Mouse (Mus musculus) erythroblast, embryonic 14.5 days (primary cell): ENCODE results near the gene Canx.

ENCODE experiments used
- GATA1 ChIP-seq: IDR thresholded peaks from 2 replicates; pipeline ENCODE4 v1.6.1; 2012; ENCODE audit warnings: low read length, inconsistent platforms, mixed read lengths
- TAL1 ChIP-seq: IDR thresholded peaks from 3 replicates; pipeline ENCODE4 v1.6.1; 2012; ENCODE audit warnings: low read length, inconsistent platforms, mixed read lengths

- TF ChIP-seq TAL1 (no peak), GATA1 (no peak)
Observed at GRCm38 (mm10) chr11:50265931-50266330, 59.5 kb downstream of the Canx start.
